Mouse (Mus musculus): Measurements from ENCODE around the gene Dennd2d. TPM values are rescaled to one million over a fixed set of nuclear protein-coding genes. Genes with fewer than 3 reads are reported as not detected.

Dennd2d gene
- total and polyA plus RNA-seq, 2 experiments from 2014 or later: 1.1 to 1.2 TPM

DNA sequence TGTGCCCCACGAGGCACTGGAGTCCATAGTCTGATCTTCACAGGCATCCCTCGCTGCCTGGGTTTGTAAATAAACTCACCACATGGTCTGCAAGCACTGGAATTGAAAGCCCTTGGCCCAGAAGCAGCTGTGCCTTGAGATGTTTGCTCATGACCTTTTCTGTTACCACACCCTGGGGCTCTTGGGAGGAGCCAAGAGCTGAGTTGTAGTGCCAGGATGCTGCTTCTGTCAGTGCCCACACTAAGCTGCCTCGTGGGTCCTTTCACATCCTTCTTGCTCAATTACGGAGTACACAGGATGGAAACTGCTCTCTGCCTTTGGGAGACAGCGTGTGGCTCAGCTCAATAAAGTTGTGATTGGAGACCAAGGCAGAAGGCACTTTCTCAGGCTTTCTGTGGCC lies 3.6 kb downstream of the Dennd2d start:
- Histone ChIP-seq H3K36me3 (ENCODE audit: insufficient read depth, low read length) (no peaks in the 10 kb centered on the region), H3K9ac (replicated peaks; ENCODE audit: low read length) (no peak overlapping the region), H3K27ac (no peak overlapping the region), H3K4me3 (ENCODE audit: low read length) (no peak overlapping the region), H3K4me1 (ENCODE audit: insufficient read depth, low read length) (no peaks in the 10 kb centered on the region), H3K4me2 (ENCODE audit: low read depth, low read length) (no peak overlapping the region), H3K27me3 (ENCODE audit: insufficient read depth, low read length) (no peaks in the 10 kb centered on the region), H3K9me3 (ENCODE audit: low read length) (no peaks in the 10 kb centered on the region)
- no peak for TF ChIP-seq CTCF (IDR thresholded peaks at IDR 0.05; ENCODE audit: low read depth)
- 74% methylated on average over 5 of the region's 5 CpGs for WGBS
- DNase-seq (ENCODE audit: low spot score) (no peak), ATAC-seq (no peak)

- Histone ChIP-seq H3K9ac (replicated peaks; ENCODE audit: low read length) (no peak overlapping the region), H3K27ac (no peak overlapping the region), H3K36me3 (ENCODE audit: insufficient read depth, low read length) (no peaks in the 10 kb centered on the region), H3K4me1 (ENCODE audit: insufficient read depth, low read length) (no peaks in the 10 kb centered on the region), H3K9me3 (ENCODE audit: low read length) (no peaks in the 10 kb centered on the region), H3K4me3 (ENCODE audit: low read length) (no peak overlapping the region), H3K4me2 (ENCODE audit: low read depth, low read length) (no peak overlapping the region), H3K27me3 (ENCODE audit: insufficient read depth, low read length) (no peaks in the 10 kb centered on the region)
- DNase-seq (ENCODE audit: low spot score) (no peak), ATAC-seq (no peak)
- no peak for TF ChIP-seq CTCF (IDR thresholded peaks at IDR 0.05; ENCODE audit: low read depth)
- 77% methylated on average over 2 of the region's 2 CpGs for WGBS
Observed at GRCm38 (mm10) chr3:106487551-106487950, 5.3 kb downstream of the Dennd2d start.

DNA sequence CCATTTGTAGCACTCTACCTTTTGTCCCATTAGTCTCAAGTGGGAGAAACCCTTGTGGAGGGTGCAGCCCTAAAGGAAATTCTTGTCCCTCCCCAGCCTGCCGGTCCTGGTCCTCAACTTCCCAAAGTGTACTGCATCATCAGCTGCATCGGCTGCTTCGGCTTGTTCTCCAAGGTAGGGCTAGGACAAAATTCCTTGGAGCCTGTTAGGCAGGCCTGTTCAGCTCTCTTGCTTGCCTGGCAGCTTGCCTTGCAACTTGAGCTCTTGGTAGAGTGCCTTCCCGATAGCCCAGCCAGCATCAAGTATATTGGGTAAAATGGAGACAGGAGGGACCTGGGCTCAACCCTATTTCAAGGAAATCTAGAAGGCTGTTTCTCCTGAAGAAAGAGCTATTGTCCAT lies 8.0 kb downstream of the Dennd2d start:
- H3K36me3 ChIP-seq (ENCODE audit: insufficient read depth, low read length): no peaks in the 10 kb centered on the region
- ATAC-seq (no peak), DNase-seq (ENCODE audit: low spot score) (no peak)
- 91% methylated on average over 4 of the region's 4 CpGs for WGBS
- no peaks in the 10 kb centered on the region for H3K9me3 ChIP-seq (ENCODE audit: low read length)
- H3K27ac ChIP-seq: no peak overlapping the region
- no peaks in the 10 kb centered on the region for H3K4me1 ChIP-seq (ENCODE audit: insufficient read depth, low read length)
- no peak overlapping the region for H3K9ac ChIP-seq (replicated peaks; ENCODE audit: low read length)
- no peak for TF ChIP-seq CTCF (IDR thresholded peaks at IDR 0.05; ENCODE audit: low read depth)
- H3K4me2 ChIP-seq (ENCODE audit: low read depth, low read length): no peak overlapping the region
- no peaks in the 10 kb centered on the region for H3K27me3 ChIP-seq (ENCODE audit: insufficient read depth, low read length)
- H3K4me3 ChIP-seq (ENCODE audit: low read length): no peak overlapping the region

DNA sequence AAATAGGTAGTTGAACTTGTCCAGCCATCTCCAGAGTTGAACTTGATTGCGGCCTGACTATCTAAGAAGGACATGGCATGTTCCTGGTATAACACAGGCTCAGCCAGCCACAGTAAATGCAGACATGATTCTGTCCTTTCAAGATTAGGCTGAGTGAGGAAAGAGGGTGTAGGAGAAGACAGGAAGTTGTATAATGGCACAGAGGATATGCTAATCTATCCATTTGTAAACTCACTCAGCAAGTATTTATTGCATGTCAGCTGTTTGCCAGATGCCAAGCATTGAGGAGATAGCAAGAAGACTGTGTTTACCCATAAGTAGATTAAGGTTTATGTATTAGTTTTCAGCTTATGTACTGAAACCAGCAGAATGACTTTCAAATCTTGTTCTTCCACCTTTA lies 10.5 kb downstream of the Dennd2d start:
- DNase-seq (ENCODE audit: low spot score): no peak
- TF ChIP-seq CTCF (IDR thresholded peaks at IDR 0.05; ENCODE audit: low read depth): no peak
- 96% methylated on average over 1 of the region's 1 CpGs for WGBS
- no peaks in the 10 kb centered on the region for H3K9me3 ChIP-seq (ENCODE audit: low read length)
- H3K4me2 ChIP-seq (ENCODE audit: low read depth, low read length): no peak overlapping the region
- H3K9ac ChIP-seq (replicated peaks; ENCODE audit: low read length): no peak overlapping the region
- no peak for ATAC-seq
- no peak overlapping the region for H3K4me3 ChIP-seq (ENCODE audit: low read length)
- no peaks in the 10 kb centered on the region for H3K36me3 ChIP-seq (ENCODE audit: insufficient read depth, low read length)
- no peaks in the 10 kb centered on the region for H3K27me3 ChIP-seq (ENCODE audit: insufficient read depth, low read length)
- H3K4me1 ChIP-seq (ENCODE audit: insufficient read depth, low read length): no peaks in the 10 kb centered on the region
- H3K27ac ChIP-seq: no peak overlapping the region

- Histone ChIP-seq H3K9ac (replicated peaks; ENCODE audit: low read length) (no peak overlapping the region), H3K4me2 (ENCODE audit: low read depth, low read length) (no peak overlapping the region), H3K9me3 (ENCODE audit: low read length) (no peaks in the 10 kb centered on the region), H3K36me3 (ENCODE audit: insufficient read depth, low read length) (no peaks in the 10 kb centered on the region), H3K4me1 (ENCODE audit: insufficient read depth, low read length) (no peaks in the 10 kb centered on the region), H3K27me3 (ENCODE audit: insufficient read depth, low read length) (no peaks in the 10 kb centered on the region), H3K27ac (no peak overlapping the region), H3K4me3 (ENCODE audit: low read length) (no peak overlapping the region)
- no peak for DNase-seq (ENCODE audit: low spot score)
- no peak for TF ChIP-seq CTCF (IDR thresholded peaks at IDR 0.05; ENCODE audit: low read depth)
- no peak for ATAC-seq
- WGBS: 91% methylated on average over 8 of the region's 8 CpGs
Observed at GRCm38 (mm10) chr3:106493202-106493601, 11.0 kb downstream of the Dennd2d start.

GRCm38 (mm10) chr3:106493882-106494281 lies 11.7 kb downstream of the Dennd2d start:
- no peak overlapping the region for H3K27ac ChIP-seq
- H3K4me2 ChIP-seq (ENCODE audit: low read depth, low read length): no peak overlapping the region
- no peaks in the 10 kb centered on the region for H3K4me1 ChIP-seq (ENCODE audit: insufficient read depth, low read length)
- 85% methylated on average over 3 of the region's 3 CpGs for WGBS
- no peak overlapping the region for H3K4me3 ChIP-seq (ENCODE audit: low read length)
- no peaks in the 10 kb centered on the region for H3K27me3 ChIP-seq (ENCODE audit: insufficient read depth, low read length)
- no peak for DNase-seq (ENCODE audit: low spot score)
- no peak for TF ChIP-seq CTCF (IDR thresholded peaks at IDR 0.05; ENCODE audit: low read depth)
- H3K9me3 ChIP-seq (ENCODE audit: low read length): no peaks in the 10 kb centered on the region
- no peaks in the 10 kb centered on the region for H3K36me3 ChIP-seq (ENCODE audit: insufficient read depth, low read length)
- H3K9ac ChIP-seq (replicated peaks; ENCODE audit: low read length): no peak overlapping the region
- no peak for ATAC-seq

DNA sequence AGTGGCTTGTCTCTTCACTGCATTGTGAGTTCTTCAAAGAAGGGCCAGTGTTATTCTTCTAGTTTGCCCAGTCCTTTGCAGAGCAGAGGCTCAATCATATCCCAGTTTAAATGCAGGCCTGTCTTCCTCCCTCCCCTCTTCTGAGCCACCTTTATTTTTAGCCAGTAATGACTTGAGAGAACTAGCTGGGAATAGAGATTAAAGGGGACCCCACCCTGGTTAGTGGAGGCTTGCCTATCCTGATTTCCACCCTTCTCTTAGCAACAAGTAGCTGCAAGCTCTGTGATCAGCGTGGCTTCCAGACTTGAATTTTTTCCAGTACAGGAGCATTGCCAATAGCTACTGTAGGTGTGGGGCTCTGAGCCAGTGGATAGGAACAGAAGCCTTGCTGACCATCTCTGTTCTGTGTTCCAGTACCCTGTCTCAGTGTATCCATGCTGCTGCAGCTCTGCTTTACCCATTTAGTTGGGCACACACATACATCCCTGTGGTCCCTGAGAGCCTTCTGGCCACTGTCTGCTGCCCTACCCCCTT lies 12.3 kb downstream of the Dennd2d start:
- ATAC-seq (no peak), DNase-seq (ENCODE audit: low spot score) (no peak)
- 80% methylated on average over 1 of the region's 1 CpGs for WGBS
- H3K9me3 ChIP-seq (ENCODE audit: low read length): no peaks in the 10 kb centered on the region
- no peaks in the 10 kb centered on the region for H3K36me3 ChIP-seq (ENCODE audit: insufficient read depth, low read length)
- H3K4me1 ChIP-seq (ENCODE audit: insufficient read depth, low read length): no peaks in the 10 kb centered on the region
- no peak overlapping the region for H3K4me2 ChIP-seq (ENCODE audit: low read depth, low read length)
- TF ChIP-seq CTCF (IDR thresholded peaks at IDR 0.05; ENCODE audit: low read depth): no peak
- no peaks in the 10 kb centered on the region for H3K27me3 ChIP-seq (ENCODE audit: insufficient read depth, low read length)
- no peak overlapping the region for H3K27ac ChIP-seq
- no peak overlapping the region for H3K9ac ChIP-seq (replicated peaks; ENCODE audit: low read length)
- no peak overlapping the region for H3K4me3 ChIP-seq (ENCODE audit: low read length)
